Mouse (Mus musculus): ENCODE data around the gene Ankrd28. TPM values are rescaled to one million over a fixed set of nuclear protein-coding genes. Genes with fewer than 3 reads are reported as not detected.

Ankrd28 gene
- polyA plus RNA-seq, 1 experiment from 2014 or later, result 12.1 TPM

DNA sequence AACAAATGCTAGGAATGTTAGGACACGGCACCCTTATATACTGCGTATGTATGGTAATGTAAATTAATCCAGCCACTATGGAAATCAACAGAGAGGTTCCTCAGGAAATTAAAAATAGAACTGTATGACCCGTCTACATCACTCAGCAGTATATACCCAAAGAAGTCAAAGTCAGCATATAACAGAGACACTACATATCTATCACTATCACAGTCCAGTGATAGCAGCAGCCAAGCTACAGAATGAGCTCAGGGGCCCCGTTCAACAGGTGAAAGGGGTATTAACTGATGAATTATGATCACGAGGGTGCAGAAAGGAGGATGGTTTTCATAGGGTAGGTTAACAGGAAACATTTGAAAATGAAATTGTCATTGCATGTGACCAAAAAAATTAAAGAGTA lies 45.5 kb downstream of the Ankrd28 start:
- 82% methylated on average over 5 of the region's 5 CpGs for WGBS
- Histone ChIP-seq H3K27ac (ENCODE audit: low read length) (no peak overlapping the region), H3K9ac (replicated peaks; ENCODE audit: low read depth, low read length) (no peak overlapping the region)

DNA sequence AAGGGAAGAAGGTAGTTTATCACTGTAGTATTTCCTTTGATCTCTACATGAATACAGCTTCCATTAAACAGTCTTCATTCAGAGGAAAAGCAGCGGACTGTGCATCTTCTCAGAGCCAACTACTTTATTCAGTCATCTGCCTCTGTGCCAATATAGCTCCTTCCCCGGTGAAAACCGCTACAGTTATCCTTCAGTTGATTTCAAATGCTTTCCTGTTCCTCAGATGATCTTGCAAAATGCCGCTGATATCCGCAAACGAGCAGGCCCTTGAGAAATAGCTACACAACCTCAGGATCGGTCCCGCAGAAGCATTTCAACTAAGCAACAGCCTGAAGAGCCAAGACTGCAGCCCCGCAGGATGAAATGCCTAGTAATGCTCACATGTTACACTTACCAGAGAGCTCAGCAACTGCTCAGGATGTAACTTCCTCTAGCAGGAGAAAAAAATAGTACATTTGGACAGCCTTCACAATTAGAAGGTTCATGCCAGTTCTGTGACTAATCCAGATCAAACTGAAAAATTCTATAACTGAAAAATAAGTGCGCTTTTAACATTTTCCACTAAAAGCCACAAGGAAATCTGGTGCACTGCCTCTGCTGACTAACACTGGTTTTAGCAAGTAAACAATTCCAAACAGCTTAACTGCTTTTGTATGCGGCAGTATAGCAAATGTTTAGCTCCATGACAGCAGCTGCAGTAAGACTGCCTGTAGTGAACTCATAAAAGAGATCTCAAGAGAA lies 49.0 kb downstream of the Ankrd28 start:
- peaks cover 12% of the 10 kb centered on the region; the same call in 1 of the 2 replicates for H3K4me1 ChIP-seq (ENCODE audit: control insufficient read depth, insufficient read depth, low read length)
- no peaks in the 10 kb centered on the region for H3K9me3 ChIP-seq (ENCODE audit: control insufficient read depth, low read depth, low read length)
- no peaks in the 10 kb centered on the region for H3K27me3 ChIP-seq (ENCODE audit: control insufficient read depth, insufficient read depth, low read length)
- H3K36me3 ChIP-seq (ENCODE audit: control insufficient read depth, insufficient read depth, low read length), result no peaks in the 10 kb centered on the region
- no peak overlapping the region; the same call in 1 of the 2 replicates for H3K4me3 ChIP-seq (ENCODE audit: low read depth, low read length)
- peak overlapping the region; percentile 82; the same call in 1 of the 2 replicates for H3K27ac ChIP-seq (ENCODE audit: low read length)
- no peak for ATAC-seq (ENCODE audit: insufficient number of reproducible peaks, insufficient read depth, low FRiP score, low read depth)
- no peak overlapping the region for H3K9ac ChIP-seq (replicated peaks; ENCODE audit: low read depth, low read length)
- peak overlapping the region; percentile 32 for H3K4me2 ChIP-seq (replicated peaks; ENCODE audit: low read depth, low read length)
- 41% methylated on average over 11 of the region's 11 CpGs for WGBS

More for the DNA sequence above, 45.5 kb downstream of the Ankrd28 start:
- Histone ChIP-seq H3K4me1 (ENCODE audit: control insufficient read depth, insufficient read depth, low read length) (peaks cover 15% of the 10 kb centered on the region; the same call in 1 of the 2 replicates), H3K36me3 (ENCODE audit: control insufficient read depth, insufficient read depth, low read length) (no peaks in the 10 kb centered on the region), H3K4me2 (replicated peaks; ENCODE audit: low read depth, low read length) (no peak overlapping the region), H3K27me3 (ENCODE audit: control insufficient read depth, insufficient read depth, low read length) (no peaks in the 10 kb centered on the region), H3K9me3 (ENCODE audit: control insufficient read depth, low read depth, low read length) (no peaks in the 10 kb centered on the region), H3K4me3 (ENCODE audit: low read depth, low read length) (no peak overlapping the region)
- no peak for ATAC-seq (ENCODE audit: insufficient number of reproducible peaks, insufficient read depth, low FRiP score, low read depth)

- Histone ChIP-seq H3K36me3 (ENCODE audit: control insufficient read depth, insufficient read depth, low read length) (no peaks in the 10 kb centered on the region), H3K27me3 (ENCODE audit: control insufficient read depth, insufficient read depth, low read length) (no peaks in the 10 kb centered on the region), H3K9ac (replicated peaks; ENCODE audit: low read depth, low read length) (no peak overlapping the region), H3K27ac (ENCODE audit: low read length) (peak overlapping the region; percentile 82; the same call in 1 of the 2 replicates), H3K4me3 (ENCODE audit: low read depth, low read length) (no peak overlapping the region; the same call in 1 of the 2 replicates), H3K9me3 (ENCODE audit: control insufficient read depth, low read depth, low read length) (no peaks in the 10 kb centered on the region), H3K4me2 (replicated peaks; ENCODE audit: low read depth, low read length) (peak overlapping the region; percentile 32), H3K4me1 (ENCODE audit: control insufficient read depth, insufficient read depth, low read length) (peaks cover 12% of the 10 kb centered on the region; the same call in 1 of the 2 replicates)
- WGBS, result 77% methylated on average over 11 of the region's 11 CpGs
- no peak for ATAC-seq (ENCODE audit: insufficient number of reproducible peaks, insufficient read depth, low FRiP score, low read depth)
These were observed 49.8 kb downstream of the Ankrd28 start for GRCm38 (mm10) chr14:31780412-31781233.

DNA sequence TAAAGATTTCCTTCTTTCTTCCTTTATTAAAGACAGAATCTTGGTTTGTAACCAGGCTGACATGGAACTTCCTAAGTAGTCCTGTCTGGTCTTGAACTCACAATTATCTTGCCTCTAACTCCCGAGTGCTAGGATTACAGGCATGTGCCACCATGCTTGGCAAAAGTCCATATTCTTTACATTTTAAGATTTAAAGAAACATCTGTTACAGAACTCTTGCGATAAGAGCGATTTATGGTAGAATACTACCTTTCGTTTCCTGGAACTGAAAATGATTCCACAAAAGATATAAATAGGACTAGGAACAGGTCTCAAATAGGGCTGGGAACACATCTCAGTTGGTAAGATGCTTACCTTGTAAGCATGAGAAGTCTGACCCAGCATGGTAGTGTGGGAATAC lies 56.9 kb downstream of the Ankrd28 start:
- Histone ChIP-seq H3K36me3 (ENCODE audit: control insufficient read depth, insufficient read depth, low read length) (no peaks in the 10 kb centered on the region), H3K9me3 (ENCODE audit: control insufficient read depth, low read depth, low read length) (no peaks in the 10 kb centered on the region), H3K9ac (replicated peaks; ENCODE audit: low read depth, low read length) (no peak overlapping the region), H3K27ac (ENCODE audit: low read length) (no peak overlapping the region), H3K27me3 (ENCODE audit: control insufficient read depth, insufficient read depth, low read length) (no peaks in the 10 kb centered on the region), H3K4me3 (ENCODE audit: low read depth, low read length) (no peak overlapping the region), H3K4me2 (replicated peaks; ENCODE audit: low read depth, low read length) (no peak overlapping the region), H3K4me1 (ENCODE audit: control insufficient read depth, insufficient read depth, low read length) (no peaks in the 10 kb centered on the region)
- ATAC-seq (ENCODE audit: insufficient number of reproducible peaks, insufficient read depth, low FRiP score, low read depth), result no peak
- 77% methylated on average over 4 of the region's 4 CpGs for WGBS

- H3K27me3 ChIP-seq (ENCODE audit: control insufficient read depth, insufficient read depth, low read length), result no peaks in the 10 kb centered on the region
- no peak for ATAC-seq (ENCODE audit: insufficient number of reproducible peaks, insufficient read depth, low FRiP score, low read depth)
- H3K27ac ChIP-seq (ENCODE audit: low read length), result no peak overlapping the region
These were observed 58.2 kb downstream of the Ankrd28 start for GRCm38 (mm10) chr14:31772251-31772650.

GRCm38 (mm10) chr14:31768531-31768930 lies 61.9 kb downstream of the Ankrd28 start:
- Histone ChIP-seq H3K36me3 (ENCODE audit: control insufficient read depth, insufficient read depth, low read length) (no peaks in the 10 kb centered on the region; the same call in 1 of the 2 replicates), H3K9me3 (ENCODE audit: control insufficient read depth, low read depth, low read length) (no peaks in the 10 kb centered on the region), H3K4me1 (ENCODE audit: control insufficient read depth, insufficient read depth, low read length) (no peaks in the 10 kb centered on the region), H3K4me2 (replicated peaks; ENCODE audit: low read depth, low read length) (no peak overlapping the region), H3K4me3 (ENCODE audit: low read depth, low read length) (no peak overlapping the region), H3K9ac (replicated peaks; ENCODE audit: low read depth, low read length) (no peak overlapping the region), H3K27me3 (ENCODE audit: control insufficient read depth, insufficient read depth, low read length) (no peaks in the 10 kb centered on the region), H3K27ac (ENCODE audit: low read length) (no peak overlapping the region)
- WGBS, result 68% methylated on average over 3 of the region's 3 CpGs
- ATAC-seq (ENCODE audit: insufficient number of reproducible peaks, insufficient read depth, low FRiP score, low read depth), result no peak

More at GRCm38 (mm10) chr14:31772251-31772650, 58.2 kb downstream of the Ankrd28 start:
- H3K36me3 ChIP-seq (ENCODE audit: control insufficient read depth, insufficient read depth, low read length), result no peaks in the 10 kb centered on the region
- no peaks in the 10 kb centered on the region for H3K9me3 ChIP-seq (ENCODE audit: control insufficient read depth, low read depth, low read length)
- no peaks in the 10 kb centered on the region for H3K4me1 ChIP-seq (ENCODE audit: control insufficient read depth, insufficient read depth, low read length)
- no peak overlapping the region for H3K4me3 ChIP-seq (ENCODE audit: low read depth, low read length)
- H3K4me2 ChIP-seq (replicated peaks; ENCODE audit: low read depth, low read length), result no peak overlapping the region
- H3K9ac ChIP-seq (replicated peaks; ENCODE audit: low read depth, low read length), result no peak overlapping the region

DNA sequence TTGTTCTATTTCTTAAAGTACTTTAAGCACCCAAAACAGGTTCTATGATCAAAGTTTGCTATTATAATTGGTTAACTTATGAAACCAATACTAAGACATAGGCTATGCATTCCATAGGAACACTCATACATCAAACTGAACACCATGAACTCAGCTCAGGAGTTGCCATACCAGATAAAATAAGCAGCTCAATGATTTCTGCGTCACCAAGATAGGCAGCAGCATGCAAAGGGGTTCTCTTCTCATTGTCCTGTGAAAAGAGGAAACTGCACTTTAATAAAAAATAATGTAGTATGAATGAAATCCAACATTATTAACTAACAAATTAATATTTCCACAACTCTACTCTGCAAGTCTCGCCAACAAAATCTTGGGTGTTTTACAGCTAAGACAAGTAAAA lies 66.4 kb downstream of the Ankrd28 start:
- ATAC-seq (ENCODE audit: insufficient number of reproducible peaks, insufficient read depth, low FRiP score, low read depth), result no peak
- Histone ChIP-seq H3K9ac (replicated peaks; ENCODE audit: low read depth, low read length) (no peak overlapping the region), H3K9me3 (ENCODE audit: control insufficient read depth, low read depth, low read length) (no peaks in the 10 kb centered on the region), H3K36me3 (ENCODE audit: control insufficient read depth, insufficient read depth, low read length) (no peaks in the 10 kb centered on the region; the same call in 1 of the 2 replicates), H3K4me3 (ENCODE audit: low read depth, low read length) (no peak overlapping the region), H3K4me1 (ENCODE audit: control insufficient read depth, insufficient read depth, low read length) (no peaks in the 10 kb centered on the region), H3K4me2 (replicated peaks; ENCODE audit: low read depth, low read length) (no peak overlapping the region), H3K27me3 (ENCODE audit: control insufficient read depth, insufficient read depth, low read length) (no peaks in the 10 kb centered on the region), H3K27ac (ENCODE audit: low read length) (no peak overlapping the region)
- 85% methylated on average over 2 of the region's 2 CpGs for WGBS

DNA sequence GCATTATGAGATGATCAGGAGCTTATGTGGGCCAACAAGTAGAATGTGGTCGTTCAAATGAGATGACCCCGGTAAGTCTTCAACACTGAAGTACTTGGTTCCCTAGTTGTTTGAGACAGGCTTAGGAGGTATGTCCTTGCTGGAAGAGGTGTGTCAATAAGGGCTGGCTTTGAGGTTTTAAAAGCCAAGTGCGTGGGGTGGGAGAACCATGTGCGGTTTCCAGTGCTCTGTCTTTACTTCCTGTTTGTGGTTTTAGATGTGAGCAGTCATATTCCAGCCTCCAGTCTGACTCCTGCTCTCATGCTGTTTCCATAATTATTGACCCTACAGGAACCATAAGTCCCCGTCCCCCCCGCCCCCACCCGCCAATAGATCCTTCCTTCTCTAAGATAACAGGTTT lies 68.7 kb downstream of the Ankrd28 start:
- Histone ChIP-seq H3K9me3 (ENCODE audit: control insufficient read depth, low read depth, low read length) (no peaks in the 10 kb centered on the region), H3K9ac (replicated peaks; ENCODE audit: low read depth, low read length) (no peak overlapping the region), H3K27ac (ENCODE audit: low read length) (no peak overlapping the region), H3K4me1 (ENCODE audit: control insufficient read depth, insufficient read depth, low read length) (no peaks in the 10 kb centered on the region), H3K4me3 (ENCODE audit: low read depth, low read length) (no peak overlapping the region), H3K36me3 (ENCODE audit: control insufficient read depth, insufficient read depth, low read length) (no peaks in the 10 kb centered on the region; the same call in 1 of the 2 replicates), H3K4me2 (replicated peaks; ENCODE audit: low read depth, low read length) (no peak overlapping the region), H3K27me3 (ENCODE audit: control insufficient read depth, insufficient read depth, low read length) (no peaks in the 10 kb centered on the region)
- WGBS, result 85% methylated on average over 7 of the region's 7 CpGs
- ATAC-seq (ENCODE audit: insufficient number of reproducible peaks, insufficient read depth, low FRiP score, low read depth), result no peak

All from stomach, embryonic 14.5 days (tissue).